Mouse (Mus musculus) embryo, embryonic 9.5 days (tissue): ENCODE results near the gene Sptlc3.

ENCODE experiments used
- DNase-seq: peaks from one replicate; pipeline ENCODE4 v3.0.0-alpha.2; 2017; ENCODE audit errors: extremely low spot score

Sptlc3 gene

GRCm38 (mm10) chr2:139493836-139494235 is at the start of gene Sptlc3:
Gene Sptlc3, plus strand, starts transcription at chr2:139493913.
- DNase-seq: peak; percentile 5

GRCm38 (mm10) chr2:139467726-139468125 is 26.0 kb upstream of the Sptlc3 start:
- no peak for DNase-seq

- no peak for DNase-seq
Observed at GRCm38 (mm10) chr2:139488708-139489107, 5.0 kb upstream of the Sptlc3 start.

- peak; percentile 39 for DNase-seq
Observed at GRCm38 (mm10) chr2:139494629-139495028, 916 bp downstream of the Sptlc3 start.

GRCm38 (mm10) chr2:139561966-139562505 is 68.3 kb downstream of the Sptlc3 start:
- DNase-seq: no peak

- no peak for DNase-seq
Observed at GRCm38 (mm10) chr2:139579280-139579679, 85.6 kb downstream of the Sptlc3 start.

- no peak for DNase-seq
Observed at GRCm38 (mm10) chr2:139582766-139583165, 89.1 kb downstream of the Sptlc3 start.

GRCm38 (mm10) chr2:139587660-139588200 is 94.0 kb downstream of the Sptlc3 start:
- DNase-seq: no peak

GRCm38 (mm10) chr2:139589905-139590304 is 96.2 kb downstream of the Sptlc3 start:
- DNase-seq: peak; percentile 47

- DNase-seq: peak; percentile 72
Observed at GRCm38 (mm10) chr2:139590888-139591698, 97.4 kb downstream of the Sptlc3 start.

- no peak for DNase-seq
Observed at GRCm38 (mm10) chr2:139592109-139592508, 98.4 kb downstream of the Sptlc3 start.

GRCm38 (mm10) chr2:139597229-139597628 is 103.5 kb downstream of the Sptlc3 start:
- no peak for DNase-seq

GRCm38 (mm10) chr2:139601543-139602194 is 108.0 kb downstream of the Sptlc3 start:
- no peak for DNase-seq

- DNase-seq: peak; percentile 54
Observed at GRCm38 (mm10) chr2:139608167-139608566, 114.5 kb downstream of the Sptlc3 start.

- DNase-seq: peak; percentile 73
Observed at GRCm38 (mm10) chr2:139608810-139609209, 115.1 kb downstream of the Sptlc3 start.

- DNase-seq: no peak
Observed at GRCm38 (mm10) chr2:139609231-139609630, 115.5 kb downstream of the Sptlc3 start.

- peak; percentile 30 for DNase-seq
Observed at GRCm38 (mm10) chr2:139609662-139610291, 116.1 kb downstream of the Sptlc3 start.

GRCm38 (mm10) chr2:139612410-139613107 is 118.8 kb downstream of the Sptlc3 start:
- no peak for DNase-seq

- no peak for DNase-seq
Observed at GRCm38 (mm10) chr2:139626496-139626895, 132.8 kb downstream of the Sptlc3 start.

GRCm38 (mm10) chr2:139628731-139629130 is 135.0 kb downstream of the Sptlc3 start:
- DNase-seq: no peak

- no peak for DNase-seq
Observed at GRCm38 (mm10) chr2:139629653-139630052, 135.9 kb downstream of the Sptlc3 start.
